Mouse (Mus musculus) heart, adult 11 months (tissue): ENCODE measurements around the gene Tmed11.
A peak's percentile ranks its signal among the peaks of the same experiment; 100 is the strongest.
"Not testable (repeated sequence)": the region's sequence is repeated elsewhere in the genome, so short reads cannot be mapped to it uniquely, and the experiment has no call there.

Experiments
- DNase-seq: peaks from one replicate; pipeline ENCODE4 v3.0.0; 2022

Tmed11 gene

GRCm38 (mm10) chr5:108795263-108795662 lies at the start of gene Tmed11:
Tmed11 (minus strand) TSS chr5:108795363.
- not testable (repeated sequence) for DNase-seq

- no peak for DNase-seq
Observed at GRCm38 (mm10) chr5:108836156-108836555, 41.0 kb upstream of the Tmed11 start.

GRCm38 (mm10) chr5:108823276-108823675 lies 28.1 kb upstream of the Tmed11 start:
- no peak for DNase-seq

GRCm38 (mm10) chr5:108808750-108809149 lies 13.6 kb upstream of the Tmed11 start, which contains the start of gene Vmn2r8:
Vmn2r8 (minus strand) TSS chr5:108808850.
- not testable (repeated sequence) for DNase-seq

- DNase-seq: no peak
Observed at GRCm38 (mm10) chr5:108803646-108804045, 8.5 kb upstream of the Tmed11 start.

GRCm38 (mm10) chr5:108790385-108790784 lies 4.8 kb downstream of the Tmed11 start:
- DNase-seq: not testable (repeated sequence)

- peak; percentile 54 for DNase-seq
Observed at GRCm38 (mm10) chr5:108774630-108775306, 20.4 kb downstream of the Tmed11 start, which contains the start of gene Rnf212. Rnf212 (minus strand) TSS chr5:108774982.

GRCm38 (mm10) chr5:108760002-108760401 lies 35.2 kb downstream of the Tmed11 start:
- no peak for DNase-seq

GRCm38 (mm10) chr5:108758396-108758795 lies 36.8 kb downstream of the Tmed11 start:
- peak; percentile 43 for DNase-seq

GRCm38 (mm10) chr5:108751258-108751657 lies 43.9 kb downstream of the Tmed11 start:
- DNase-seq: peak; percentile 66

- DNase-seq: peak; percentile 28
Observed at GRCm38 (mm10) chr5:108750328-108751210, 44.6 kb downstream of the Tmed11 start.

GRCm38 (mm10) chr5:108744629-108745028 lies 50.5 kb downstream of the Tmed11 start:
- peak; percentile 19 for DNase-seq

GRCm38 (mm10) chr5:108743856-108744255 lies 51.3 kb downstream of the Tmed11 start:
- DNase-seq: peak; percentile 68

- DNase-seq: peak; percentile 71
Observed at GRCm38 (mm10) chr5:108742596-108742995, 52.6 kb downstream of the Tmed11 start.

GRCm38 (mm10) chr5:108741844-108742243 lies 53.3 kb downstream of the Tmed11 start:
- peak; percentile 43 for DNase-seq

- peak; percentile 71 for DNase-seq
Observed at GRCm38 (mm10) chr5:108727425-108727824, 67.7 kb downstream of the Tmed11 start.
